Mouse (Mus musculus) retina, embryonic 14.5 days (tissue): ENCODE results near the gene Pnpo.
A peak's percentile ranks its signal among the peaks of the same experiment; 100 is the strongest.

Source experiments
- DNase-seq: peaks from one replicate; pipeline ENCODE4 v3.0.0-alpha.2; 2015; ENCODE audit warnings: low spot score

The Pnpo gene

GRCm38 (mm10) chr11:96935872-96936650 lies 7.7 kb downstream of the Pnpo start:
- no peak for DNase-seq

GRCm38 (mm10) chr11:96934921-96935356 lies 8.8 kb downstream of the Pnpo start:
- peak; percentile 77 for DNase-seq

GRCm38 (mm10) chr11:96933562-96934276 lies 10.1 kb downstream of the Pnpo start:
- no peak for DNase-seq

- DNase-seq, result no peak
Measured at GRCm38 (mm10) chr11:96931327-96932062, 12.3 kb downstream of the Pnpo start.

GRCm38 (mm10) chr11:96929766-96930331 lies 13.9 kb downstream of the Pnpo start:
- DNase-seq, result no peak

- no peak for DNase-seq
Measured at GRCm38 (mm10) chr11:96929096-96929765, 14.6 kb downstream of the Pnpo start.

GRCm38 (mm10) chr11:96928691-96929090 lies 15.1 kb downstream of the Pnpo start:
- DNase-seq, result no peak

- DNase-seq, result no peak
Measured at GRCm38 (mm10) chr11:96928088-96928487, 15.7 kb downstream of the Pnpo start, which contains the start of gene Prr15l. Gene Prr15l (plus strand): TSS chr11:96928104.

GRCm38 (mm10) chr11:96926587-96926986 lies 17.2 kb downstream of the Pnpo start:
- DNase-seq, result no peak

GRCm38 (mm10) chr11:96925469-96926148 lies 18.2 kb downstream of the Pnpo start:
- DNase-seq, result no peak

- DNase-seq, result no peak
Measured at GRCm38 (mm10) chr11:96924861-96925260, 18.9 kb downstream of the Pnpo start.

- DNase-seq, result no peak
Measured at GRCm38 (mm10) chr11:96919003-96919402, 24.8 kb downstream of the Pnpo start.

- DNase-seq, result no peak
Measured at GRCm38 (mm10) chr11:96917415-96917814, 26.4 kb downstream of the Pnpo start.

- no peak for DNase-seq
Measured at GRCm38 (mm10) chr11:96916885-96917396, 26.8 kb downstream of the Pnpo start.

- DNase-seq, result peak; percentile 100
Measured at GRCm38 (mm10) chr11:96916044-96916884, 27.5 kb downstream of the Pnpo start, which contains the start of gene Cdk5rap3. Gene Cdk5rap3 (minus strand): TSS chr11:96916496.

GRCm38 (mm10) chr11:96912682-96913081 lies 31.1 kb downstream of the Pnpo start:
- no peak for DNase-seq

- DNase-seq, result peak; percentile 96
Measured at GRCm38 (mm10) chr11:96910003-96910402, 33.8 kb downstream of the Pnpo start.

GRCm38 (mm10) chr11:96908594-96908993 lies 35.2 kb downstream of the Pnpo start:
- no peak for DNase-seq

- no peak for DNase-seq
Measured at GRCm38 (mm10) chr11:96906431-96907161, 37.2 kb downstream of the Pnpo start.
